Comparison of ENCODE assay signal across 13 mouse cellular contexts in the genomic region with DNA sequence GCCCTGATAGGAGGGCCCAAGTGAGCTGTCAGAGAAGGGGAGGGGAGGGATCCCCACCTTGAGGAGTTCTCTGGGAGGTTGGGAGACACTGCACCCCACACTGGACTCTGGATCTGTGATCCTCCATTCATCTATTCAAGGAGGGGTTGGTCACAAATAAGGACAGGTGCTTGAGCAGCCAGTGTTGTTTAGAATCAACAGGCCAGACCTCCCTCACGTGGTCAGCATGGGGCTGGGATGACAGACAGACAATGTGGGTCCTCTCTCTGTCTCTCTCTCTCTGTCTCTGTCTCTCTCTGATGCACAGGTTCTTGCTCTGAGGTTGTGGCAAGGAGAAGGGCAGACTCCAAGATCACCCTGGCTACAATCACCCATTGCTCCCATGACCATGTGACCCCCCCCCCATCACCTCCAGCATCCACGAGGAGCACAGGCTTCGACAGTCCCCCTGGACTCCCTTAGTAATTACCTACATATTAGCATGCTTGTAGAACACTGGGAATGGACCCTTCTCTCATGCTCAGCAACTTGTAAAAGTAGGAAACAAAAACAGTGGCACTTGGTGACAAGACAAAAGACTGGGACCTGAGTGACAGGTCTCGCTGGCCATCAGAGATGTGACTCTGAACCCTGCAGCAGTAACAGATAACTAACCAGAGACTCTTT.
DNase-seq lines count a peak whose midpoint lies in the region; ATAC-seq lines count a peak whose summit lies in the region.
"Had no signal": no experiment of that assay in that cellular context is flagged by ENCODE, and none has a peak within 500 bp of the region (broad histone marks: within the 10 kb centered on the region; RNA-seq: fewer than 3 reads in every experiment).

No protein-coding gene starts in this region.

- H3K36me3 ChIP-seq in heart, embryonic 10.5 days, result no peaks in the 10 kb centered on the region
- no peaks in the 10 kb centered on the region for H3K36me3 ChIP-seq in forebrain, embryonic 14.5 days (ENCODE audit: control insufficient read depth, insufficient read depth, low read length)
- H3K36me3 ChIP-seq in limb, embryonic 10.5 days, result 0 out of 2 replicates have a peak, but pooled peaks cover 3% of the 10 kb centered on the region
- H3K36me3 ChIP-seq in neural tube, embryonic 13.5 days, result no peaks in the 10 kb centered on the region
- H3K36me3 ChIP-seq: lung, embryonic 15.5 days had no signal

- no peak overlapping the region for H3K4me2 ChIP-seq in forebrain, embryonic 14.5 days (ENCODE audit: low read length)
- H3K4me2 ChIP-seq in neural tube, embryonic 13.5 days, result peak overlapping the region; percentile 29; the same call in 1 of the 2 replicates
- H3K4me2 ChIP-seq: lung, embryonic 15.5 days had no signal

- no peak overlapping the region for H3K4me3 ChIP-seq in heart, embryonic 10.5 days
- H3K4me3 ChIP-seq in forebrain, embryonic 14.5 days (ENCODE audit: low read depth, low read length), result no peak overlapping the region
- no peak overlapping the region for H3K4me3 ChIP-seq in limb, embryonic 10.5 days
- H3K4me3 ChIP-seq in neural tube, embryonic 13.5 days, result no peak overlapping the region
- H3K4me3 ChIP-seq: lung, embryonic 15.5 days had no signal

- H3K9me3 ChIP-seq in heart, embryonic 10.5 days, result no peaks in the 10 kb centered on the region
- H3K9me3 ChIP-seq in forebrain, embryonic 14.5 days (replicated peaks; ENCODE audit: control insufficient read depth, low read length), result no peaks in the 10 kb centered on the region
- no peaks in the 10 kb centered on the region for H3K9me3 ChIP-seq in limb, embryonic 10.5 days (replicated peaks)
- no peaks in the 10 kb centered on the region for H3K9me3 ChIP-seq in neural tube, embryonic 13.5 days
- H3K9me3 ChIP-seq: lung, embryonic 15.5 days had no signal

- H3K27me3 ChIP-seq in heart, embryonic 10.5 days (ENCODE audit: insufficient read depth, poor library complexity, severe bottlenecking), result peaks cover 65% of the 10 kb centered on the region
- H3K27me3 ChIP-seq in forebrain, embryonic 14.5 days (replicated peaks; ENCODE audit: control insufficient read depth, insufficient read depth, low read length), result no peaks in the 10 kb centered on the region
- peaks cover 52% of the 10 kb centered on the region for H3K27me3 ChIP-seq in limb, embryonic 10.5 days (ENCODE audit: low read depth, poor library complexity, severe bottlenecking)
- no peaks in the 10 kb centered on the region for H3K27me3 ChIP-seq in neural tube, embryonic 13.5 days

- 39% methylated on average over 4 of the region's 4 CpGs for WGBS in heart, embryonic 10.5 days
- WGBS in forebrain, embryonic 14.5 days, result 12% methylated on average over 4 of the region's 4 CpGs
- 37% methylated on average over 4 of the region's 4 CpGs for WGBS in limb, embryonic 10.5 days
- 13% methylated on average over 4 of the region's 4 CpGs for WGBS in neural tube, embryonic 13.5 days

- no peak for DNase-seq in heart, embryonic 10.5 days (ENCODE audit: low spot score)
- no peak for DNase-seq in heart, adult 8-10 months (ENCODE audit: low spot score)
- no peak for DNase-seq in forebrain, embryonic 14.5 days (ENCODE audit: low spot score)
- DNase-seq in limb, embryonic 10.5 days (ENCODE audit: low spot score), result no peak
- DNase-seq in heart, adult 11 months, result no peak
- DNase-seq in lung, postnatal 36 days, result no peak
- DNase-seq: adrenal gland, adult 8-10 months; cerebellum, adult 9-10 months; gastrocnemius, postnatal 10 days; kidney, adult 9 months had no signal

- H3K27ac ChIP-seq in heart, embryonic 10.5 days, result peak overlapping the region; percentile 52; the same call in 1 of the 2 replicates
- peak overlapping the region; percentile 86 for H3K27ac ChIP-seq in forebrain, embryonic 14.5 days (ENCODE audit: low read depth, low read length)
- H3K27ac ChIP-seq in limb, embryonic 10.5 days, result 0 out of 2 replicates have a peak overlapping the region, but pooled peaks have one; percentile 78
- peak overlapping the region; percentile 92 for H3K27ac ChIP-seq in neural tube, embryonic 13.5 days (replicated peaks)
- H3K27ac ChIP-seq: lung, embryonic 15.5 days had no signal

- peaks cover 67% of the 10 kb centered on the region for H3K4me1 ChIP-seq in heart, embryonic 10.5 days
- peaks cover 54% of the 10 kb centered on the region for H3K4me1 ChIP-seq in forebrain, embryonic 14.5 days (ENCODE audit: control insufficient read depth, insufficient read depth, low read length)
- peaks cover 81% of the 10 kb centered on the region for H3K4me1 ChIP-seq in limb, embryonic 10.5 days
- peaks cover 89% of the 10 kb centered on the region for H3K4me1 ChIP-seq in neural tube, embryonic 13.5 days (replicated peaks)

- ATAC-seq in forebrain, embryonic 14.5 days, result no peak
- ATAC-seq in neural tube, embryonic 13.5 days (ENCODE audit: low read depth), result no peak
- no peak for ATAC-seq in monocyte, adult 5-6 weeks (replicated peaks; ENCODE audit: insufficient number of reproducible peaks, low FRiP score, low TSS enrichment, poor library complexity, severe bottlenecking)

- H3K9ac ChIP-seq in forebrain, embryonic 14.5 days (ENCODE audit: low read length), result 0 out of 2 replicates have a peak overlapping the region, but pooled peaks have one; percentile 48
- H3K9ac ChIP-seq in neural tube, embryonic 13.5 days, result peak overlapping the region; percentile 68
- H3K9ac ChIP-seq: lung, embryonic 15.5 days had no signal
